Mouse (Mus musculus) embryonic facial prominence, embryonic 11.5 days (tissue): ENCODE data around the gene Sp6. TPM values are rescaled to one million over a fixed set of nuclear protein-coding genes. Genes with fewer than 3 reads are reported as not detected.
A peak's percentile ranks its signal among the peaks of the same experiment; 100 is the strongest.

ENCODE experiments used
- ATAC-seq: fragments of 200-750 bp; cut with Nextera tagmentation; replicated peaks from 2 replicates; pipeline ENCODE4 v1.8.0; 2017; ENCODE audit warnings: low read depth; ENCODE audit not compliant: insufficient number of reproducible peaks, low FRiP score, low TSS enrichment
- DNase-seq: peaks from one replicate; pipeline ENCODE4 v3.0.0-alpha.2; 2015; ENCODE audit warnings: low spot score
- H3K27ac ChIP-seq: fragments of 300-500 bp; sonication (generic); replicated peaks from 2 replicates; pipeline ENCODE4 v1.5.1; 2014; ENCODE audit warnings: mild to moderate bottlenecking, low read depth, low read length, control low read depth
- H3K27me3 ChIP-seq: fragments of 300-500 bp; sonication (generic); 2 replicates; pipeline ENCODE4 v1.6.1; 2014; ENCODE audit warnings: mild to moderate bottlenecking, low read length, moderate library complexity, mixed read lengths; ENCODE audit not compliant: control insufficient read depth, insufficient read depth
- H3K36me3 ChIP-seq: fragments of 300-500 bp; sonication (generic); replicated peaks from 2 replicates; pipeline ENCODE4 v1.6.1; 2014; ENCODE audit warnings: low read depth, mild to moderate bottlenecking, low read length, moderate library complexity, mixed read lengths; ENCODE audit not compliant: control insufficient read depth, insufficient read depth
- H3K4me1 ChIP-seq: fragments of 300-500 bp; sonication (generic); 2 replicates; pipeline ENCODE4 v1.6.1; 2014; ENCODE audit warnings: low read length, mixed read lengths; ENCODE audit not compliant: control insufficient read depth, insufficient read depth
- H3K4me2 ChIP-seq: fragments of 300-500 bp; sonication (generic); 2 replicates; pipeline ENCODE4 v1.6.1; 2014; ENCODE audit warnings: low read depth, mild to moderate bottlenecking, control low read depth, low read length, moderate library complexity
- H3K4me3 ChIP-seq: fragments of 300-500 bp; sonication (generic); 2 replicates; pipeline ENCODE4 v1.5.1; 2014; ENCODE audit warnings: low read depth, low read length, control low read depth
- H3K9ac ChIP-seq: fragments of 300-500 bp; sonication (generic); replicated peaks from 2 replicates; pipeline ENCODE4 v1.6.1; 2014; ENCODE audit warnings: mild to moderate bottlenecking, control low read depth, low read length
- H3K9me3 ChIP-seq: fragments of 300-500 bp; sonication (generic); replicated peaks from 2 replicates; pipeline ENCODE4 v1.6.1; 2016; ENCODE audit warnings: mild to moderate bottlenecking, low read length, inconsistent platforms, mixed read lengths; ENCODE audit not compliant: control insufficient read depth
- WGBS: fragments of 180-500 bp; shearing (Covaris S2); extraction: QIAGEN DNeasy Blood & Tissue Kit; methylation state at CpG from one replicate; pipeline ENCODE4 v1.1.7; 2014; 5-methylcytosine and 5-hydroxymethylcytosine counted together
- polyA plus RNA-seq: library from polyadenylated mRNA; unstranded; fragments of >200 nt; fragmentation: Nextera tagmentation; extraction: Ambion mirVana; gene quantifications from 2 replicates; pipeline ENCODE4 v1.2.1, GENCODE M21; 2014

Gene Sp6
- polyA plus RNA-seq, 1 experiment from 2014 or later = 0.45 TPM

DNA sequence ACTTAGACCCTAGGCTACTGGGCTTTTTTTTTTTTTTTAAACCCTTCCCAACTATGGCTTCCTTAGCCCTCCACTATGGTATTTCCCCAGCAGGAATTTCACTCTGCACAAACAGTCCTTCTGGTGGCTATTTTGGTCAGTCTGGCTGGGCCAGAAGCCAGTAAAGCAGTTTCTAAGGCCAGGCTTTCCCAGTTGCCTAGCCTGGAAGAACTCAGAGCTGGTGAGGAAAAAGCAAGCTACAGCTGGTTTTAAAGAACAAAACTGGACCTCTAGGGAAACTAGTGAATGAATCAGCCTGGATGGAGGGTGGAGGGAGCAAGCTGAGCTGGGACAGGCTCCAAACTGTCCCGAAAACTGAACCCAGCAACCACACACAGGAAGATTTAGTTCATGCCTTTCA is 43.4 kb upstream of the Sp6 start:
- Histone ChIP-seq H3K36me3 (no peaks in the 10 kb centered on the region), H3K9ac (0 out of 2 replicates have a peak overlapping the region, but pooled peaks have one; percentile 9), H3K27ac (no peak overlapping the region), H3K4me3 (no peak overlapping the region), H3K4me1 (no peaks in the 10 kb centered on the region; the same call in 1 of the 2 replicates), H3K9me3 (no peaks in the 10 kb centered on the region), H3K27me3 (no peaks in the 10 kb centered on the region), H3K4me2 (no peak overlapping the region)
- DNase-seq (no peak), ATAC-seq (no peak)
- WGBS = 65% methylated on average over 1 of the region's 1 CpGs

- WGBS = 84% methylated on average over 3 of the region's 3 CpGs
- Histone ChIP-seq H3K9me3 (no peaks in the 10 kb centered on the region), H3K9ac (no peak overlapping the region), H3K27me3 (no peaks in the 10 kb centered on the region), H3K36me3 (no peaks in the 10 kb centered on the region), H3K4me2 (no peak overlapping the region), H3K27ac (no peak overlapping the region), H3K4me1 (no peaks in the 10 kb centered on the region; the same call in 1 of the 2 replicates), H3K4me3 (no peak overlapping the region)
- no peak for DNase-seq
- ATAC-seq = no peak
Observed at GRCm38 (mm10) chr11:96970341-96970740, 42.9 kb upstream of the Sp6 start.

DNA sequence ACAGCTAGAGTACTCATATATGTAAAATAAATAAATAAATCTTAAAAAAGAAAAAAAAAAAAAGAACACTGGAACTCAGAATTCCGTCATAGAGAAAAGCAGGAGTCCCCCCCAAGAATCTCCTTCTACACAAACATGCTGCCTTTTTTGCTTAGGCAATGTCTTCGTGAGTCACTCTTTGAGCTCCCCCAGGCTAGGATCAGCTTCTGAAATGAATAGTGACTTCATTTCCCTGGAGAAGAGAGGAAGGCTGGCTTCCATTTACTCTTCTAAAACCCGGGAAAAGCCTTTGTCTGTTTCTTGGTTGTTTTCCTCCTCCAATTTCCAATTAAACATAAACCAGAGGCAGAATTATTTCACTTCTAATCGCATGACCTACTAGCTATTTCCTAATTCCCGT is 40.3 kb upstream of the Sp6 start:
- no peak overlapping the region for H3K27ac ChIP-seq
- no peaks in the 10 kb centered on the region for H3K36me3 ChIP-seq
- no peak overlapping the region for H3K4me3 ChIP-seq
- DNase-seq = no peak
- H3K9me3 ChIP-seq = no peaks in the 10 kb centered on the region
- WGBS = 68% methylated on average over 5 of the region's 5 CpGs
- H3K9ac ChIP-seq = no peak overlapping the region
- H3K27me3 ChIP-seq = no peaks in the 10 kb centered on the region
- no peak overlapping the region for H3K4me2 ChIP-seq
- H3K4me1 ChIP-seq = no peaks in the 10 kb centered on the region; the same call in 1 of the 2 replicates
- ATAC-seq = no peak

DNA sequence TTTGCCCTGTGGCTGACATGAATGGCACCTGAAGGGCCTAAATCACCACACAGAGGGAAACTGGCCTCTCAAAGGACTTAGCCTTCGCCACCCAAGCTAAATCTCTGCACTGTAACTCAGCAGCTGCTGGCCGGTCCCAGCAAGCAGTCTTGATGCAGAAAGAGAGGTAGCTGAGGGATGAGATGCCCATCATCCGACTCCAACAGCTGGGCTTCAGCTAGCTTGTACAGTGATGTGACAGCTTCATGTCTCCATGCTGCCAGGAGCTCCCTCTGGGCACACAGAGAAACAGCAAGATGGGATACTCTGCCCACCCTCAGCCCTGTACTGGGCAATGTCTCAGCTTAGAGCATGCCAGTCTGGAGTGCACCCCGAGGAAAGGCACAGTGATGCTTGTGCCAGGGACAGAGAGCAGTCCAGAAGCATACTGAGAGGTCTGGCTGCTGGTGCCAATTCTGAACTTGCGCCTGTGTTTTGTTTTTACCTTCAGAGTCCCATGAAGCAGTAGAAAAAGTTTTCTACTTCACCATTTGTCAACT is 39.7 kb upstream of the Sp6 start:
- WGBS = 85% methylated on average over 5 of the region's 5 CpGs
- Histone ChIP-seq H3K4me1 (no peaks in the 10 kb centered on the region; the same call in 1 of the 2 replicates), H3K27me3 (no peaks in the 10 kb centered on the region), H3K4me3 (no peak overlapping the region), H3K27ac (no peak overlapping the region), H3K9me3 (no peaks in the 10 kb centered on the region), H3K9ac (no peak overlapping the region; the same call in 1 of the 2 replicates), H3K36me3 (no peaks in the 10 kb centered on the region), H3K4me2 (no peak overlapping the region)
- ATAC-seq (no peak), DNase-seq (no peak)

DNA sequence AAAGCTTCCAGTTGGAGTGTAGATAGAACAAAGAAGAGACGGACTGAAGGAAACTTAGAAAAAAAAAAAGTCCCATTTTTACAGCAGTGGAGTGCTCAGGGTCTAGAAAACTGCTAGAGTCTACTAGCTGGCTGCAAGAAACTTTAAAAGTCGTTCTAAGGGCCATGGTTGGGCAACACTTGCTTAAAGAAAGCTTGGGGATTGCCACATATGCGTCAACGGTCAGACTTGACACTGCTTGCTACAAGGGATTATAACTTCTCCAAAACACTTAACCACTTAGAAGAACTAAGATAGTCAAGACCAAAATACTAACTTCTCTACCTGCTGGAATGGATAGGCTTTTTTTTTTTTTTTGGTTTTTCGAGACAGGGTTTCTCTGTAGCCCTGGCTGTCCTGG is 38.4 kb upstream of the Sp6 start:
- DNase-seq (no peak), ATAC-seq (no peak)
- Histone ChIP-seq H3K4me3 (no peak overlapping the region), H3K4me2 (no peak overlapping the region), H3K9ac (no peak overlapping the region), H3K4me1 (no peaks in the 10 kb centered on the region; the same call in 1 of the 2 replicates), H3K27me3 (no peaks in the 10 kb centered on the region), H3K9me3 (no peaks in the 10 kb centered on the region), H3K36me3 (no peaks in the 10 kb centered on the region), H3K27ac (no peak overlapping the region)
- WGBS = 81% methylated on average over 5 of the region's 5 CpGs

GRCm38 (mm10) chr11:96975511-96976378 is 37.4 kb upstream of the Sp6 start:
- H3K9ac ChIP-seq = no peak overlapping the region
- peak overlapping the region; percentile 67 for H3K4me2 ChIP-seq
- no peak overlapping the region for H3K27ac ChIP-seq
- no peaks in the 10 kb centered on the region for H3K9me3 ChIP-seq
- DNase-seq (no peak), ATAC-seq (no peak)
- H3K4me1 ChIP-seq = no peaks in the 10 kb centered on the region
- peak overlapping the region; percentile 79; the same call in 1 of the 2 replicates for H3K4me3 ChIP-seq
- no peaks in the 10 kb centered on the region for H3K27me3 ChIP-seq
- WGBS = 79% methylated on average over 10 of the region's 10 CpGs
- no peaks in the 10 kb centered on the region for H3K36me3 ChIP-seq

DNA sequence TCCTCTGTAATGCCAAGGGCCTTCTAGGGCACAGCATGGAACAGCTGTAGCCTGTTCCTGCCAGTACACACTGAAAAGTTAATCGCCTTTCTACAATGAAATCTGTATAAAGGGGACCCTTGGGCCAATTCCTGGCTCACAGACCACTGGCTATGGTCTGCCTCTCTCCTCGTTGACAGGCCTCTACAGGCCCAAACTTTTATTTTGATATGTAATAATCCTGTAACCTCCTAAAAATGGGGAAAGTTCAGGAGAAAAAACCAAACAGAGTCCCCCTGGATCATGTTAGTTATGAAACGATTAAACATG is 36.9 kb upstream of the Sp6 start:
- DNase-seq = no peak
- 54% methylated on average over 3 of the region's 3 CpGs for WGBS
- Histone ChIP-seq H3K4me3 (peak overlapping the region; percentile 79), H3K9ac (peak overlapping the region; percentile 93), H3K4me1 (no peaks in the 10 kb centered on the region), H3K4me2 (peak overlapping the region; percentile 67), H3K27ac (peak overlapping the region; percentile 84; the same call in 1 of the 2 replicates), H3K36me3 (no peaks in the 10 kb centered on the region), H3K9me3 (no peaks in the 10 kb centered on the region), H3K27me3 (no peaks in the 10 kb centered on the region)
- no peak for ATAC-seq

- Histone ChIP-seq H3K4me2 (peak overlapping the region; percentile 67), H3K4me1 (no peaks in the 10 kb centered on the region), H3K36me3 (no peaks in the 10 kb centered on the region), H3K27me3 (no peaks in the 10 kb centered on the region), H3K9ac (peak overlapping the region; percentile 93), H3K4me3 (peak overlapping the region; percentile 79), H3K9me3 (no peaks in the 10 kb centered on the region), H3K27ac (peak overlapping the region; percentile 84)
- WGBS = 1% methylated on average over 46 of the region's 50 CpGs
- ATAC-seq (peak; percentile 35), DNase-seq (peak; percentile 90)
Observed at GRCm38 (mm10) chr11:96976911-96977591, 36.1 kb upstream of the Sp6 start.
